9 mouse cellular contexts compared by ENCODE assay signal in the genomic region with DNA sequence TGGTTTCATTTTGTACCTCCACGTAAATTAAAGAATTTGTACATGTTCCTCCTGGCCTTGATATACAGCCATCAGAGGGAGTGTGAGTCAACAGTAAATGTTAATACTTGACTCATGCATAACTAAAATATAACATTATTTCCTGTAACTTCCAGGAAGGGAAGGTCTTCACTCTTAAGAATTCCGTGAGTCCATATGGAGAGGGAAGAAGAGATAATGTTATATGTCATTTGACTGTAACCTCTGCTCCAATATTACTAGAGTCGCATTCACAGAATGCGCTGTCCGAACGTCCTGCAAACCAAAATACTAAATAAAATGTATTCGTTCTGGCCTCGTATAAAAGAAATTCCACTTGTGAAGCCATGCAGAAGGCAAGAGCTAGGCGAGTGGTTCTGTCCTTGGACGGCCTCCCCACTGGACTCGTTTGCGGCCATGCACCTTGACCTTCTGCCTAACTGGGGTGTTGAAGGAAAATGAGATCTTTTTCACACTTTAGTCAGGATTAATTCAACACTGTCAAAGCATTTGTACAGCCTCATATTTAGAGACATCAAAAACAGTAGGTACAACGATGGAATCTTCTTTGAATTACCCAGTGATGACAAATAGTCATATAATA.
DNase-seq lines count a peak whose midpoint lies in the region; ATAC-seq and TF ChIP-seq lines count a peak whose summit lies in the region.
"Had no signal": no experiment of that assay in that cellular context is flagged by ENCODE, and none has a peak within 500 bp of the region (broad histone marks: within the 10 kb centered on the region; RNA-seq: fewer than 3 reads in every experiment).

No protein-coding gene starts in this region.

- peak overlapping the region; percentile 40 for H3K4me3 ChIP-seq in heart, postnatal 0 days (ENCODE audit: low read depth, low read length)
- H3K4me3 ChIP-seq in kidney, embryonic 15.5 days (replicated peaks) = no peak overlapping the region
- H3K4me3 ChIP-seq in olfactory bulb, adult 2 months (ENCODE audit: insufficient read depth, low read depth, low read length) = 0 out of 2 replicates have a peak overlapping the region, but pooled peaks have one; percentile 2
- no peak overlapping the region for H3K4me3 ChIP-seq in gastrocnemius, adult 2 months

- H3K27ac ChIP-seq in heart, postnatal 0 days (ENCODE audit: low read depth) = peak overlapping the region; percentile 45; the same call in 1 of the 2 replicates
- H3K27ac ChIP-seq in kidney, embryonic 15.5 days = peak overlapping the region; percentile 58; the same call in 1 of the 2 replicates
- H3K27ac ChIP-seq in olfactory bulb, adult 2 months (ENCODE audit: insufficient read depth, low read depth, low read length) = no peak overlapping the region
- H3K27ac ChIP-seq in gastrocnemius, adult 2 months = no peak overlapping the region

- no peaks in the 10 kb centered on the region for H3K9me3 ChIP-seq in heart, postnatal 0 days (replicated peaks; ENCODE audit: control insufficient read depth, low read length)
- no peaks in the 10 kb centered on the region for H3K9me3 ChIP-seq in kidney, embryonic 15.5 days (replicated peaks)

- intact Hi-C loops in heart, postnatal 14 days (cut with DNase I) = no loop called here
- intact Hi-C loops in gastrocnemius, adult 2 months (cut with DNase I) = no loop called here

- DNase-seq in heart, postnatal 0 days (ENCODE audit: low spot score) = no peak
- DNase-seq in heart, postnatal 14 days = no peak
- peak; percentile 41 for DNase-seq in retina, embryonic 14.5 days (ENCODE audit: low spot score)
- no peak for DNase-seq in retina, postnatal 1 day
- no peak for DNase-seq in gastrocnemius, adult 2 months
- DNase-seq in layer of hippocampus, adult 11-12 months (ENCODE audit: low spot score) = no peak
- DNase-seq: thymus, postnatal 14 days had no signal

- TF ChIP-seq EP300 in heart, postnatal 0 days (IDR thresholded peaks at IDR 0.05; ENCODE audit: low read depth) = no peak

- H3K4me2 ChIP-seq in heart, postnatal 0 days (ENCODE audit: low read depth, low read length) = peak overlapping the region; percentile 57
- H3K4me2 ChIP-seq in kidney, embryonic 15.5 days = no peak overlapping the region

- ATAC-seq in heart, postnatal 0 days (ENCODE audit: insufficient read depth, low read depth) = no peak
- ATAC-seq in kidney, embryonic 15.5 days (replicated peaks; ENCODE audit: low FRiP score) = no peak

- no peak overlapping the region for H3K9ac ChIP-seq in heart, postnatal 0 days (replicated peaks; ENCODE audit: low read depth, low read length)
- no peak overlapping the region for H3K9ac ChIP-seq in kidney, embryonic 15.5 days

- TF ChIP-seq POLR2A in olfactory bulb, adult 2 months (IDR thresholded peaks at IDR 0.05; ENCODE audit: insufficient read depth, low read depth, low read length) = no peak

- H3K4me1 ChIP-seq in heart, postnatal 0 days (ENCODE audit: control insufficient read depth, insufficient read depth) = peaks cover 38% of the 10 kb centered on the region
- H3K4me1 ChIP-seq in kidney, embryonic 15.5 days = peaks cover 45% of the 10 kb centered on the region
- no peaks in the 10 kb centered on the region for H3K4me1 ChIP-seq in olfactory bulb, adult 2 months (ENCODE audit: control insufficient read depth, insufficient read depth, low read length)

- no peaks in the 10 kb centered on the region for H3K27me3 ChIP-seq in heart, postnatal 0 days (ENCODE audit: control insufficient read depth, insufficient read depth, low read length)
- H3K27me3 ChIP-seq in kidney, embryonic 15.5 days = no peaks in the 10 kb centered on the region

- TF ChIP-seq CTCF in heart, postnatal 0 days (IDR thresholded peaks at IDR 0.05; ENCODE audit: low read depth) = no peak
- no peak for TF ChIP-seq CTCF in olfactory bulb, adult 2 months (IDR thresholded peaks at IDR 0.05; ENCODE audit: insufficient read depth, low read depth, low read length)
- TF ChIP-seq CTCF in gastrocnemius, adult 2 months (IDR thresholded peaks at IDR 0.05) = no peak

- WGBS in heart, postnatal 0 days = 77% methylated on average over 13 of the region's 13 CpGs
- WGBS in kidney, embryonic 15.5 days = 66% methylated on average over 13 of the region's 13 CpGs
- 63% methylated on average over 13 of the region's 13 CpGs for WGBS in olfactory bulb, adult 2 months

- H3K36me3 ChIP-seq in heart, postnatal 0 days (replicated peaks; ENCODE audit: control insufficient read depth, insufficient read depth, low read length) = no peaks in the 10 kb centered on the region
- peaks cover 5% of the 10 kb centered on the region; the same call in 1 of the 2 replicates for H3K36me3 ChIP-seq in kidney, embryonic 15.5 days

Comparison
In these comparisons a context has a peak if more than half of its experiments do, and no peak if none do; other contexts are left out.
1. H3K27ac ChIP-seq: peak in heart, postnatal 0 days (single experiment) and kidney, embryonic 15.5 days (single experiment); none in olfactory bulb, adult 2 months (single experiment) and gastrocnemius, adult 2 months (single experiment).
2. H3K4me3 ChIP-seq: peak in heart, postnatal 0 days (single experiment) and olfactory bulb, adult 2 months (single experiment); none in kidney, embryonic 15.5 days (single experiment) and gastrocnemius, adult 2 months (single experiment).